Mouse (Mus musculus): Measurements from ENCODE around the gene Gm11595. TPM values are rescaled to one million over a fixed set of nuclear protein-coding genes. Genes with fewer than 3 reads are reported as not detected.

The Gm11595 gene
- polyA plus RNA-seq, 1 experiment from 2014 or later = not detected

DNA sequence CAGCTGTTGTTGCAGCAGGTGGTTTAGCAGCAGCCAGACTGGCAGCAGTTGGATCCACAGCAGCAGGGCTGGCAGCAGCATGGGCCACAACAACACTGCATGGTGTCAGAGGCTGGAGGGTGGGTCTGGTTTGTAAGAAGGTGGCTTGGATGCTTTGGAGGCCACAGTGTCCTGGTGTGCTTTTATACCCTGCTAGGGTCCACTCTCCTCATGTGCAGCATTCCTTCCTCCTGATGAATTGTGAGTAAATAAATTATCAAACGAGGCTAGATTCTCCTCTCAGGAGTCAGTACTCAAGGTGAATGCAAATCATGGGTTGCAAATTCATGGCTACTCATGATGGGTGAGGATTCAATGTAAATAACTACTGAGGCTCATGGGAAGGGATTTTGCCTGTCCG, 38.5 kb downstream of the Gm11595 start, which contains the start of gene Gm14180:
TSS of gene Gm14180 (minus strand) at position 101 of the 400 bp plus-strand sequence.
- Histone ChIP-seq H3K36me3 (no peaks in the 10 kb centered on the region), H3K4me1 (replicated peaks) (no peaks in the 10 kb centered on the region), H3K9me3 (no peaks in the 10 kb centered on the region), H3K27me3 (no peaks in the 10 kb centered on the region), H3K4me2 (no peak within 1 kb of the TSS), H3K27ac (no peak within 1 kb of the TSS), H3K9ac (replicated peaks) (no peak within 1 kb of the TSS), H3K4me3 (replicated peaks) (no peak within 1 kb of the TSS)
- no peak for ATAC-seq (ENCODE audit: insufficient number of reproducible peaks, insufficient read depth, low FRiP score, low TSS enrichment, low read depth)
- WGBS = 65% methylated on average over 2 of the region's 2 CpGs

DNA sequence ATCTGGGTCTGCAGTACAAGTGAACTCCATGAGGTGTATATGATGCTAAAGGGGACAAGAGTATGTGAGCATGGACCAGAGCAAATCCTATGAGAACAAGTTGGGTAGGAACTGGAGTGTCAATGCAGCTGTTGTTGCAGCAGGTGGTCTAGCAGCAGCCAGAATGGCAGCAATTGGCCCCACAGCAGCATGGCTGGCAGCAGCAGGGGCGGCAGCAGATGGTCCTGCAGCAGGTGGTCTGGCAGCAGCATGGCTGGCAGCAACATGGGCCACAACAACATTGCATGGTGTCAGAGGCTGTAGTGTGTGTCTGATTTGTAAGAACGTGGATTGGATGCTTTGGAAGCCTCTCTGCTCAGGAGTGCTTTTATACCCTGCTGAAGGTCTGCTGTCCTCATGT, 48.7 kb downstream of the Gm11595 start:
- Histone ChIP-seq H3K27me3 (no peaks in the 10 kb centered on the region), H3K9ac (replicated peaks) (no peak overlapping the region), H3K4me1 (replicated peaks) (no peaks in the 10 kb centered on the region), H3K9me3 (no peaks in the 10 kb centered on the region), H3K27ac (no peak overlapping the region), H3K36me3 (no peaks in the 10 kb centered on the region), H3K4me3 (replicated peaks) (no peak overlapping the region), H3K4me2 (no peak overlapping the region)
- no peak for ATAC-seq (ENCODE audit: insufficient number of reproducible peaks, insufficient read depth, low FRiP score, low TSS enrichment, low read depth)
- 72% methylated on average over 2 of the region's 2 CpGs for WGBS

Other genes starting within 250 kb of the Gm11595 start
- gene Krt40, start 229.8 kb downstream of the Gm11595 start, polyA plus RNA-seq (2016; fragmentation: Nextera tagmentation; extraction: Ambion mirVana) = not detected in 2 replicates
- gene Krtap3-3, start 222.0 kb downstream of the Gm11595 start, polyA plus RNA-seq (2016; fragmentation: Nextera tagmentation; extraction: Ambion mirVana) = not detected in 2 replicates
- not detected in 2 replicates for gene Krtap3-2, start 216.1 kb downstream of the Gm11595 start, polyA plus RNA-seq (2016; fragmentation: Nextera tagmentation; extraction: Ambion mirVana)
- not detected in 2 replicates for gene Gm11939, start 213.4 kb downstream of the Gm11595 start, polyA plus RNA-seq (2016; fragmentation: Nextera tagmentation; extraction: Ambion mirVana)
- gene Krtap3-1, start 206.3 kb downstream of the Gm11595 start, polyA plus RNA-seq (2016; fragmentation: Nextera tagmentation; extraction: Ambion mirVana) = not detected in 2 replicates
- gene Krtap1-5, start 191.9 kb downstream of the Gm11595 start, polyA plus RNA-seq (2016; fragmentation: Nextera tagmentation; extraction: Ambion mirVana) = not detected in 2 replicates
- gene Krtap1-4, start 189.3 kb downstream of the Gm11595 start, polyA plus RNA-seq (2016; fragmentation: Nextera tagmentation; extraction: Ambion mirVana) = not detected in 2 replicates
- not detected in 2 replicates for gene Krtap1-3, start 181.6 kb downstream of the Gm11595 start, polyA plus RNA-seq (2016; fragmentation: Nextera tagmentation; extraction: Ambion mirVana)
- gene Krtap9-3, start 174.8 kb downstream of the Gm11595 start, polyA plus RNA-seq (2016; fragmentation: Nextera tagmentation; extraction: Ambion mirVana) = not detected in 2 replicates
- not detected in 2 replicates for gene Gm11938, start 169.6 kb downstream of the Gm11595 start, polyA plus RNA-seq (2016; fragmentation: Nextera tagmentation; extraction: Ambion mirVana)
- not detected in 2 replicates for gene Gm11937, start 162.7 kb downstream of the Gm11595 start, polyA plus RNA-seq (2016; fragmentation: Nextera tagmentation; extraction: Ambion mirVana)
- gene Krtap2-4, start 158.1 kb downstream of the Gm11595 start, polyA plus RNA-seq (2016; fragmentation: Nextera tagmentation; extraction: Ambion mirVana) = not detected in 2 replicates
- gene Gm11562, start 152.5 kb downstream of the Gm11595 start, polyA plus RNA-seq (2016; fragmentation: Nextera tagmentation; extraction: Ambion mirVana) = not detected in 2 replicates
- not detected in 2 replicates for gene Krtap4-1, start 144.7 kb downstream of the Gm11595 start, polyA plus RNA-seq (2016; fragmentation: Nextera tagmentation; extraction: Ambion mirVana)
- gene Krtap4-2, start 137.8 kb downstream of the Gm11595 start, polyA plus RNA-seq (2016; fragmentation: Nextera tagmentation; extraction: Ambion mirVana) = not detected in 2 replicates
- gene Krtap4-7, start 128.8 kb downstream of the Gm11595 start, polyA plus RNA-seq (2016; fragmentation: Nextera tagmentation; extraction: Ambion mirVana) = not detected in 2 replicates
- not detected in 2 replicates for gene Gm11555, start 122.7 kb downstream of the Gm11595 start, polyA plus RNA-seq (2016; fragmentation: Nextera tagmentation; extraction: Ambion mirVana)
- gene Gm11563, start 114.0 kb downstream of the Gm11595 start, polyA plus RNA-seq (2016; fragmentation: Nextera tagmentation; extraction: Ambion mirVana) = not detected in 2 replicates
- not detected in 2 replicates for gene Krtap4-6, start 107.0 kb downstream of the Gm11595 start, polyA plus RNA-seq (2016; fragmentation: Nextera tagmentation; extraction: Ambion mirVana)
- not detected in 2 replicates for gene Gm14190, start 82.2 kb downstream of the Gm11595 start, polyA plus RNA-seq (2016; fragmentation: Nextera tagmentation; extraction: Ambion mirVana)
- gene Gm14180, start 38.6 kb downstream of the Gm11595 start, polyA plus RNA-seq (2016; fragmentation: Nextera tagmentation; extraction: Ambion mirVana) = not detected in 2 replicates
- gene Krtap4-8, start 7.8 kb upstream of the Gm11595 start, polyA plus RNA-seq (2016; fragmentation: Nextera tagmentation; extraction: Ambion mirVana) = not detected in 2 replicates
- not detected in 2 replicates for gene Krtap4-9, start 12.3 kb upstream of the Gm11595 start, polyA plus RNA-seq (2016; fragmentation: Nextera tagmentation; extraction: Ambion mirVana)
- not detected in 2 replicates for gene Gm11596, start 20.6 kb upstream of the Gm11595 start, polyA plus RNA-seq (2016; fragmentation: Nextera tagmentation; extraction: Ambion mirVana)
- not detected in 2 replicates for gene Gm11569, start 26.0 kb upstream of the Gm11595 start, polyA plus RNA-seq (2016; fragmentation: Nextera tagmentation; extraction: Ambion mirVana)
- not detected in 2 replicates for gene Gm11554, start 31.5 kb upstream of the Gm11595 start, polyA plus RNA-seq (2016; fragmentation: Nextera tagmentation; extraction: Ambion mirVana)
- not detected in 2 replicates for gene Krtap4-13, start 37.0 kb upstream of the Gm11595 start, polyA plus RNA-seq (2016; fragmentation: Nextera tagmentation; extraction: Ambion mirVana)
- gene Gm11564, start 42.8 kb upstream of the Gm11595 start, polyA plus RNA-seq (2016; fragmentation: Nextera tagmentation; extraction: Ambion mirVana) = not detected in 2 replicates
- not detected in 2 replicates for gene 2300003K06Rik, start 65.2 kb upstream of the Gm11595 start, polyA plus RNA-seq (2016; fragmentation: Nextera tagmentation; extraction: Ambion mirVana)
- gene Krtap4-16, start 78.7 kb upstream of the Gm11595 start, polyA plus RNA-seq (2016; fragmentation: Nextera tagmentation; extraction: Ambion mirVana) = not detected in 2 replicates
- gene Gm11568, start 85.0 kb upstream of the Gm11595 start, polyA plus RNA-seq (2016; fragmentation: Nextera tagmentation; extraction: Ambion mirVana) = not detected in 2 replicates
- gene Gm11559, start 91.6 kb upstream of the Gm11595 start, polyA plus RNA-seq (2016; fragmentation: Nextera tagmentation; extraction: Ambion mirVana) = not detected in 2 replicates
- not detected in 2 replicates for gene Krtap9-1, start 100.5 kb upstream of the Gm11595 start, polyA plus RNA-seq (2016; fragmentation: Nextera tagmentation; extraction: Ambion mirVana)
- not detected in 2 replicates for gene Gm11567, start 106.3 kb upstream of the Gm11595 start, polyA plus RNA-seq (2016; fragmentation: Nextera tagmentation; extraction: Ambion mirVana)
- gene Krtap31-1, start 135.0 kb upstream of the Gm11595 start, polyA plus RNA-seq (2016; fragmentation: Nextera tagmentation; extraction: Ambion mirVana) = not detected in 2 replicates
- not detected in 2 replicates for gene Gm11565, start 141.8 kb upstream of the Gm11595 start, polyA plus RNA-seq (2016; fragmentation: Nextera tagmentation; extraction: Ambion mirVana)
- gene Krtap31-2, start 163.4 kb upstream of the Gm11595 start, polyA plus RNA-seq (2016; fragmentation: Nextera tagmentation; extraction: Ambion mirVana) = not detected in 2 replicates
- gene Krtap9-5, start 175.6 kb upstream of the Gm11595 start, polyA plus RNA-seq (2016; fragmentation: Nextera tagmentation; extraction: Ambion mirVana) = not detected in 2 replicates
- gene Krtap29-1, start 206.1 kb upstream of the Gm11595 start, polyA plus RNA-seq (2016; fragmentation: Nextera tagmentation; extraction: Ambion mirVana) = not detected in 2 replicates
- not detected in 2 replicates for gene Krtap16-1, start 213.7 kb upstream of the Gm11595 start, polyA plus RNA-seq (2016; fragmentation: Nextera tagmentation; extraction: Ambion mirVana)
- 1.4 and 1.9 TPM in 2 replicates for gene Krtap17-1, start 221.1 kb upstream of the Gm11595 start, polyA plus RNA-seq (2016; fragmentation: Nextera tagmentation; extraction: Ambion mirVana)
- gene Krt33a, start 243.3 kb upstream of the Gm11595 start, polyA plus RNA-seq (2016; fragmentation: Nextera tagmentation; extraction: Ambion mirVana) = not detected in 2 replicates

Data from limb, embryonic 12.5 days (tissue).